Mouse (Mus musculus): Measurements from ENCODE around the gene Mustn1.

DNA sequence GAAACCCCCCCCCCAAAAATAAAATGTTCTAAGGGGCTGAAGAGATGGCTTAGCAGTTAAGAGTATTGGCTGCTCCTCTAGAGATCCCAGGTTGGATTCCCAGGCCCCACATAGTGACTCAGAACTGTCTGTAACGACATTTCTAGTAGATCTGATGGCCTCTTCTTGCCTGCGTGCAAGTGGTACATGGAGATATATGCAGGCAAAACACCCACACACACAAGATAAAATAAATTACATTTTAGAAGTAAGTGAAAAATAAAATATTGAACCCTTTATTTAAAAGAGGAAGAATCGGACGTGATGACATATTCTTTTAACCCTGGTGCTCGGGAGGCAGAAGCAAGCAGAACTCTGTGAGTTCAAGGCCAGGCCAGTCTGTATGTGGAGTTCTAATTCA, 23.6 kb downstream of the Mustn1 start:
- no peak for TF ChIP-seq POLR2A (IDR thresholded peaks at IDR 0.05; ENCODE audit: extremely low read depth, insufficient read depth, low read length)
- no peak for TF ChIP-seq CTCF (IDR thresholded peaks at IDR 0.05; ENCODE audit: extremely low read depth, insufficient read depth, low read length)

Measured in cortical plate, adult 2 months (tissue).